Mouse (Mus musculus): ENCODE results near the gene Haus7.
"Not testable (repeated sequence)": the region's sequence is repeated elsewhere in the genome, so short reads cannot be mapped to it uniquely, and the experiment has no call there.

Haus7 gene

GRCm38 (mm10) chrX:73465483-73466186 is 6.8 kb upstream of the Haus7 start:
- no peak for DNase-seq (ENCODE audit: low spot score)

DNA sequence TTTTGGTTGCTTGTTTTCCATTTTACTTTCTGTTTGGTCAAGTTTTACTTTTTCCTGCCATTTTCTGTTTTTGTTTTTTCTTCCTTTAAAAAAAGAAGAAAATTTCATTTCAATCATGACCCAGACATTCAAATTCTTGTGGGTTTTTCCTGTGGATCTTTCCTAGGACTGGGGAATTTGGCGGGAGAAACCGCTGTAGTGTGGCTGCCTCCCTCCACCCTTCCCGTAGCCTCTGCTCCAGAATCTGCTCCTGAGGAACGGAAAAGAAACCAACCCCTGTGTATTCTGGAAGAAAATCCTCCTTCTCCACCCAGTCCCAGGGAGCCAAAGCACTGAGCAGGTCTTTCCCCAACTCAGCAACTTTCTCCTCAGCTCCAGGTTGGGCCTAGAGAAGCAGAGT is 1.9 kb upstream of the Haus7 start:
- DNase-seq (ENCODE audit: low spot score): no peak

DNA sequence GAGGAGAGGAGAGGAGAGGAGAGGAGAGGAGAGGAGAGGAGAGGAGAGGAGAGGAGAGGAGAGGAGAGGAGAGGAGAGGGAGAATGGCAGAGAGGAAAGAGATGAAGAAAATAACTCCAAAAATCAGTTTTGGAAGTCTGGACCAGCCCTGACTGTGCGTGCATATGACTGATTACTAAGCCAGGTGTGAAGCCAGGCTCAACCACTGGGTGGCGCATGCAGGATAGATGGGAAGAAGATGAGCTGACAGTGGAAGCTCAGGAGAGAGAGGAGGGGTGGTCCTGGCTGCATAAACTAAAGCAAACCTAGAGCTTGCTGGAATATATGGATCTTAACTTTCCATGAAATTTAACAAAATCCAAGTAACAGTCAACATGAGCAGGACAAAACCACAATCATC is 6.9 kb downstream of the Haus7 start:
- DNase-seq (ENCODE audit: low spot score): peak; percentile 24

- DNase-seq (ENCODE audit: low spot score): no peak
Measured at GRCm38 (mm10) chrX:73441428-73441827, 17.4 kb downstream of the Haus7 start.

DNA sequence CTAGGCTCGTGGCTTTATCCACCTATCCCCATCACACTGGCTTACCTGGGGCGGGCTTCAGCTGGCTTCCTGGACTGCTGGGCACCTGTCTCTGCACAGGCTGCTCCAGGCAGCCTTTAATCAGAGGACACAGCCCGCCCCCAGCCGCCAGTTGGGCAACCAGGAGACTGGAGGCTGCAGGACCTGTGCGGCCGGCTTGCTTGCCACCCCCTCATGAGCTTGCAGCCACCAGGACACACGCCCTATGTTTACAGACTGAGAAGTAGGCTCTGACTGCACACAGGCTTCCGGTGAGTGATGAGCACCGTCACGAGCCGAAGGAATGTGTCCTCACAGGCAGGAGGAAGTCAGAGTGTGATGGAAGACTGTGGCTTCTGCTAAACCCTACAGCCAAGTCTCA is 23.6 kb downstream of the Haus7 start, which contains the start of gene Trex2:
Trex2 (minus strand) TSS at position 93 of the 400 bp plus-strand sequence.
- no peak for DNase-seq (ENCODE audit: low spot score)

GRCm38 (mm10) chrX:73432850-73433249 is 26.0 kb downstream of the Haus7 start:
- no peak for DNase-seq (ENCODE audit: low spot score)

DNA sequence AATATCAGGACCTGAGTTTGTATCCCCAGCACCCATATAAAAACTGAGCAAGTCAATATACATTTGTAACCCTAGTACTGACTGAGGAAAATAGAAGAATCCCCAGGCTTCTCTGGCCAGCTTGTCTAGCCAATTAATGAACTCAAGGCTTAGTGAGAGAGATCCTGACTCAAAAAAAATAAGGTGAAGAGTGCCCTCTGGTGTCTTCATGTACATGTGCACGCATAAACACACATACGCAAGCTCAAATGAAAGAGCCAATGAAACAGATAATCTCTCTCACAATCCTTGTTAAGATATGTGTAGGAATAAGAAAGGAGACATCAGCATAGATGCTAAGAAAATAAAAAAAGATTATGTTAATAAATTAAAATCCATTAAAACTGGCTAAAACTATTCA is 28.8 kb downstream of the Haus7 start:
- no peak for DNase-seq (ENCODE audit: low spot score)

- DNase-seq (ENCODE audit: low spot score): no peak
Measured at GRCm38 (mm10) chrX:73412767-73413166, 46.1 kb downstream of the Haus7 start.

GRCm38 (mm10) chrX:73410880-73411517 is 47.8 kb downstream of the Haus7 start, which contains the start of gene Zfp92:
Gene Zfp92, plus strand, starts transcription at chrX:73411096.
- no peak for DNase-seq (ENCODE audit: low spot score)

GRCm38 (mm10) chrX:73401616-73402015 is 57.2 kb downstream of the Haus7 start:
- DNase-seq (ENCODE audit: low spot score): no peak

- no peak for DNase-seq (ENCODE audit: low spot score)
Measured at GRCm38 (mm10) chrX:73400951-73401350, 57.9 kb downstream of the Haus7 start.

DNA sequence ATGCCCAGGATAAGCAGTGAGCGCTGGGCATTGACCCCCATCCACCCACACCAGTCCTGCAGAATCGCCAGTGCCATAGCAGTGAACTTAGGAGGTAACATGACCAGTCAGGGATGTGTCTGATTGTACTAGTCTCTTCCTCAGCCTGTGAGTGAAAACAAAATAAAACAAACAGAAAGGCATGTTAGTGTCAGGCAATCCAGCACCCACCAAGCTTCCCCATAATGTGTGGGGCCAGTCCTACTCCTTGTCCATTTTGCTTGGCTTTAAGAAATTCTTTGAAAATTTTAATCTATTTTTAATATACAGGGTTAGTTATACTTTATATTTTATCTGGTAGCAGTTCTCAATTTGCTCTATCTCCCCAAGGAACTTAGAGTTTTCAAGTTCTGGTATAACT is 60.2 kb downstream of the Haus7 start, which contains the start of gene Gm18336:
Gm18336 (minus strand) TSS at position 101 of the 400 bp plus-strand sequence.
- DNase-seq (ENCODE audit: low spot score): not testable (repeated sequence)

- DNase-seq (ENCODE audit: low spot score): no peak
Measured at GRCm38 (mm10) chrX:73396446-73396845, 62.4 kb downstream of the Haus7 start.

GRCm38 (mm10) chrX:73391481-73391880 is 67.4 kb downstream of the Haus7 start:
- DNase-seq (ENCODE audit: low spot score): no peak

Data from spleen, adult 12 weeks (tissue).